Mouse (Mus musculus): ENCODE data around the gene Ifnk. TPM values are rescaled to one million over a fixed set of nuclear protein-coding genes. Genes with fewer than 3 reads are reported as not detected.

The Ifnk gene
- not detected in 2 replicates for polyA plus RNA-seq (2015; fragmentation: Nextera tagmentation; extraction: Ambion mirVana)

DNA sequence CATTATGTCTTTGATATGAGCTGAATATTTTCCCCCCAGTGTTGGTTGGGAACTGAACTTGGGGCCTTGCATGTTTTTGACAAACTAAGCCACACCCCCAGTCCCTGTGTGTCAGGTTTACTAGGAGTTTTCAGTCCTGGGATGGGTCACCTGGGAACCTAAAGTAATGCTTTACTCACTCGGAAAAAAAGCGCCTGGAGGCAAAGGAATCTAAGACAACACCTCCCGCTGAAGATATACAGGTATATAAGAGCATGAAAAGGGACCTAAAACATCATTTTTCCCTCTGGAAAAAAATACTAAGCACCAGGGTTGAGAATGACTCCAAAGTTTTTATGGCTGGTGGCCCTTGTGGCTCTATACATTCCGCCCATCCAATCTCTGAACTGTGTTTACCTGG is at the start of gene Ifnk:
Gene Ifnk (plus strand): TSS at position 301 of the 400 bp plus-strand sequence.

DNA sequence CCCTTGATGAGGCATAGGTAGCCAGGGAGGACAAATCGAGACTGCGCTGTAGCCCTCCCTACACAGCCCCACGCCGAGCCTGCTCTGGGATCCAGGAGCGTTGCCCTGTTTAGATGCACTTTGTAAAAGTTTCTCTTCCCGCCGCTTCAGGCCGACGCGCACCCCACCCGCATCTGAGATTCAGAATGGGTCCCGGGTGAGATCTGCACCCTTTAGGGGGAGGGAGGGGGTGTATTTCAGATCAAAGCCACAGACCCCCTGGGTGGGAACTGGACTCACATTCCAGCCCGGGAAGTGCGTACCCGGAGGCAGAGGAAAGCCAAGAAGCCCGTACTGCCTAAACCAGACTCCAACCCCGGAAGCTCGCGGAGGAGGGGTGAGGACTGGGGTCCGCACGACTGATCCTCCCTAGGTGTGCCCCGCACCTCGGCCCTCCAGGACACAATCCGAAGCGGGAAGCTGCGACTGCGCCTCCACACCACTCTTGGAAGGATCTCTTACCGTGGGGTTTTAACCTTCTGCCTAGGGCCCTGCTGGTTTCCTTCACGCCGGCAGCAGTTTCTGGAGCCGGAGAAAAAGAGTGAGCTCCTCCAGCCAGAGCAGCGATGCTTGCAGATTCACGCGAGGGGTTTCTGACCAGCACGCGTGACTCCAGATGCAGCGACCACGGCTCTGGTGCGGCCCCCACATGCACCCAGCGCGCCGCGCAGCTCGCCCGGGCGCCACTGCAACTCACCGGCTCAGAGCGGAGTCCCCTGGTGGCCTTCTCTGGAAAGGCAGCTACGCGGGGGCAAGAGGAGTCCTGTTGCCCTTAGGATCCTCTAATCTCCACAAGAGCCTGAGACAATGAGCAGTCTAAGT is 5.1 kb downstream of the Ifnk start, which contains the start of gene Mob3b:
Gene Mob3b (minus strand): TSS at position 734 of the 861 bp plus-strand sequence.

Other genes starting within 250 kb of the Ifnk start
- gene Mob3b, start 5.4 kb downstream of the Ifnk start, polyA plus RNA-seq (2015; fragmentation: Nextera tagmentation; extraction: Ambion mirVana): 3.3 and 5.4 TPM in 2 replicates
- gene C9orf72, start 74.1 kb downstream of the Ifnk start, polyA plus RNA-seq (2015; fragmentation: Nextera tagmentation; extraction: Ambion mirVana): 38.4 and 39.6 TPM in 2 replicates